Comparison of ENCODE assay signal across 9 mouse cellular contexts in genomic region chr9:78503223-78504079, GRCm38 (mm10). TPM values are rescaled to one million over a fixed set of nuclear protein-coding genes. Genes with fewer than 3 reads are reported as not detected.
DNase-seq lines count a peak whose midpoint lies in the region; ATAC-seq lines count a peak whose summit lies in the region.
"Had no signal": no experiment of that assay in that cellular context is flagged by ENCODE, and none has a peak within 500 bp of the region (broad histone marks: within the 10 kb centered on the region; RNA-seq: fewer than 3 reads in every experiment).

No protein-coding gene starts in this region.

- H3K36me3 ChIP-seq in intestine, embryonic 14.5 days (ENCODE audit: control insufficient read depth, insufficient read depth, low read length), result no peaks in the 10 kb centered on the region
- no peaks in the 10 kb centered on the region for H3K36me3 ChIP-seq in intestine, embryonic 15.5 days
- H3K36me3 ChIP-seq in hindbrain, embryonic 12.5 days, result no peaks in the 10 kb centered on the region
- H3K36me3 ChIP-seq in neural tube, embryonic 13.5 days, result no peaks in the 10 kb centered on the region

- H3K9me3 ChIP-seq in intestine, embryonic 14.5 days (ENCODE audit: control insufficient read depth, low read length), result no peaks in the 10 kb centered on the region
- no peaks in the 10 kb centered on the region for H3K9me3 ChIP-seq in intestine, embryonic 15.5 days
- no peaks in the 10 kb centered on the region for H3K9me3 ChIP-seq in hindbrain, embryonic 12.5 days (replicated peaks)
- H3K9me3 ChIP-seq in neural tube, embryonic 13.5 days, result no peaks in the 10 kb centered on the region

- no peak for DNase-seq in intestine, embryonic 14.5 days (ENCODE audit: low spot score)
- peak; percentile 19 to 23 for DNase-seq in cerebellum, postnatal 14 days
- DNase-seq in lung, adult 18-20 months, result no peak
- no peak for DNase-seq in thymus, postnatal 4 days
- no peak for DNase-seq in natural killer cell, adult 2 months (ENCODE audit: low spot score in 2 of 2)
- DNase-seq: right cerebral cortex, postnatal 25 days had no signal

- WGBS in intestine, embryonic 14.5 days, result 16% methylated on average over 6 of the region's 6 CpGs
- WGBS in intestine, embryonic 15.5 days, result 24% methylated on average over 6 of the region's 6 CpGs
- 2% methylated on average over 6 of the region's 6 CpGs for WGBS in hindbrain, embryonic 12.5 days
- 3% methylated on average over 6 of the region's 6 CpGs for WGBS in neural tube, embryonic 13.5 days

- no peak for ATAC-seq in intestine, embryonic 14.5 days (replicated peaks; ENCODE audit: low FRiP score, low TSS enrichment, low read depth)
- ATAC-seq in intestine, embryonic 15.5 days, result no peak
- ATAC-seq in hindbrain, embryonic 12.5 days (ENCODE audit: low FRiP score), result peak; percentile 83
- peak; percentile 68 for ATAC-seq in neural tube, embryonic 13.5 days (ENCODE audit: low read depth)

- no peak overlapping the region for H3K9ac ChIP-seq in intestine, embryonic 14.5 days (ENCODE audit: low read length)
- H3K9ac ChIP-seq in intestine, embryonic 15.5 days, result no peak overlapping the region
- H3K9ac ChIP-seq in hindbrain, embryonic 12.5 days, result 0 out of 2 replicates have a peak overlapping the region, but pooled peaks have one; percentile 15
- H3K9ac ChIP-seq in neural tube, embryonic 13.5 days, result peak overlapping the region; percentile 65

- H3K4me1 ChIP-seq in intestine, embryonic 14.5 days (replicated peaks; ENCODE audit: control insufficient read depth, insufficient read depth, low read length), result 0 out of 2 replicates have a peak, but pooled peaks cover 9% of the 10 kb centered on the region
- H3K4me1 ChIP-seq in intestine, embryonic 15.5 days (replicated peaks), result peaks cover 12% of the 10 kb centered on the region
- peaks cover 19% of the 10 kb centered on the region for H3K4me1 ChIP-seq in hindbrain, embryonic 12.5 days
- H3K4me1 ChIP-seq in neural tube, embryonic 13.5 days (replicated peaks), result peaks cover 37% of the 10 kb centered on the region

- no peaks in the 10 kb centered on the region for H3K27me3 ChIP-seq in intestine, embryonic 14.5 days (replicated peaks; ENCODE audit: control insufficient read depth, insufficient read depth, low read length)
- H3K27me3 ChIP-seq in intestine, embryonic 15.5 days (replicated peaks), result no peaks in the 10 kb centered on the region
- no peaks in the 10 kb centered on the region for H3K27me3 ChIP-seq in hindbrain, embryonic 12.5 days
- no peaks in the 10 kb centered on the region for H3K27me3 ChIP-seq in neural tube, embryonic 13.5 days

- no peak overlapping the region for H3K4me3 ChIP-seq in intestine, embryonic 14.5 days (ENCODE audit: low read depth, low read length)
- no peak overlapping the region for H3K4me3 ChIP-seq in intestine, embryonic 15.5 days (replicated peaks)
- no peak overlapping the region for H3K4me3 ChIP-seq in hindbrain, embryonic 12.5 days
- H3K4me3 ChIP-seq in neural tube, embryonic 13.5 days, result peak overlapping the region; percentile 16

- no peak overlapping the region for H3K4me2 ChIP-seq in intestine, embryonic 14.5 days (ENCODE audit: low read length)
- H3K4me2 ChIP-seq in intestine, embryonic 15.5 days (replicated peaks), result no peak overlapping the region
- H3K4me2 ChIP-seq in hindbrain, embryonic 12.5 days (replicated peaks), result peak overlapping the region; percentile 23
- peak overlapping the region; percentile 43 for H3K4me2 ChIP-seq in neural tube, embryonic 13.5 days

- H3K27ac ChIP-seq in intestine, embryonic 14.5 days (ENCODE audit: low read depth), result peak overlapping the region; percentile 12; the same call in 1 of the 2 replicates
- H3K27ac ChIP-seq in intestine, embryonic 15.5 days, result no peak overlapping the region
- peak overlapping the region; percentile 94 for H3K27ac ChIP-seq in hindbrain, embryonic 12.5 days
- H3K27ac ChIP-seq in neural tube, embryonic 13.5 days (replicated peaks), result peak overlapping the region; percentile 91

RNA-seq across cellular contexts. Expression of gene Eef1a1, which starts 14.5 kb away (rescaled TPM):
- 5,695 and 6,055 TPM in 2 replicates for polyA plus RNA-seq in intestine, embryonic 14.5 days (2014; fragmentation: Nextera tagmentation; extraction: Ambion mirVana)
- polyA plus RNA-seq in intestine, embryonic 15.5 days (2015; fragmentation: Nextera tagmentation; extraction: Ambion mirVana), result 4,456 and 4,538 TPM in 2 replicates
- 3,262 and 3,359 TPM in 2 replicates for polyA plus RNA-seq in hindbrain, embryonic 12.5 days (2016; fragmentation: Nextera tagmentation; extraction: Ambion mirVana)
- polyA plus RNA-seq in neural tube, embryonic 13.5 days (2015; fragmentation: Nextera tagmentation; extraction: Ambion mirVana), result 3,346 and 3,414 TPM in 2 replicates

RNA-seq across cellular contexts. Expression of gene Gm17324, which starts 54.9 kb away (rescaled TPM):
- 0.44 TPM in 1 of 2 replicates, not detected in the other for polyA plus RNA-seq in intestine, embryonic 14.5 days (2014; fragmentation: Nextera tagmentation; extraction: Ambion mirVana)
- 0.32 and 0.64 TPM in 2 replicates for polyA plus RNA-seq in intestine, embryonic 15.5 days (2015; fragmentation: Nextera tagmentation; extraction: Ambion mirVana)
- 0.84 and 1.3 TPM in 2 replicates for polyA plus RNA-seq in hindbrain, embryonic 12.5 days (2016; fragmentation: Nextera tagmentation; extraction: Ambion mirVana)
- polyA plus RNA-seq in neural tube, embryonic 13.5 days (2015; fragmentation: Nextera tagmentation; extraction: Ambion mirVana), result 1.3 and 1.5 TPM in 2 replicates

RNA-seq across cellular contexts. Expression of gene Mto1, which starts 55.4 kb away (rescaled TPM):
- 25.5 and 26.8 TPM in 2 replicates for polyA plus RNA-seq in intestine, embryonic 14.5 days (2014; fragmentation: Nextera tagmentation; extraction: Ambion mirVana)
- polyA plus RNA-seq in intestine, embryonic 15.5 days (2015; fragmentation: Nextera tagmentation; extraction: Ambion mirVana), result 24.2 and 24.6 TPM in 2 replicates
- polyA plus RNA-seq in hindbrain, embryonic 12.5 days (2016; fragmentation: Nextera tagmentation; extraction: Ambion mirVana), result 23.2 and 26.9 TPM in 2 replicates
- polyA plus RNA-seq in neural tube, embryonic 13.5 days (2015; fragmentation: Nextera tagmentation; extraction: Ambion mirVana), result 26.6 and 28.4 TPM in 2 replicates

Comparison
In these comparisons a context has a peak if more than half of its experiments do, and no peak if none do; other contexts are left out.
1. ATAC-seq: peak in hindbrain, embryonic 12.5 days (single experiment) and neural tube, embryonic 13.5 days (single experiment); none in intestine, embryonic 14.5 days (single experiment) and intestine, embryonic 15.5 days (single experiment).
2. DNase-seq: peak in cerebellum, postnatal 14 days (2 of 2); none in intestine, embryonic 14.5 days (single experiment), lung, adult 18-20 months (0 of 2), thymus, postnatal 4 days (single experiment) and natural killer cell, adult 2 months (0 of 2).
3. H3K4me2 ChIP-seq: peak in hindbrain, embryonic 12.5 days (single experiment) and neural tube, embryonic 13.5 days (single experiment); none in intestine, embryonic 14.5 days (single experiment) and intestine, embryonic 15.5 days (single experiment).
4. H3K9ac ChIP-seq: peak in hindbrain, embryonic 12.5 days (single experiment) and neural tube, embryonic 13.5 days (single experiment); none in intestine, embryonic 14.5 days (single experiment) and intestine, embryonic 15.5 days (single experiment).